Mouse (Mus musculus): ENCODE results near the gene Rad51b.
A peak's percentile ranks its signal among the peaks of the same experiment; 100 is the strongest.
"Not testable (repeated sequence)": the region's sequence is repeated elsewhere in the genome, so short reads cannot be mapped to it uniquely, and the experiment has no call there.

Rad51b gene

DNA sequence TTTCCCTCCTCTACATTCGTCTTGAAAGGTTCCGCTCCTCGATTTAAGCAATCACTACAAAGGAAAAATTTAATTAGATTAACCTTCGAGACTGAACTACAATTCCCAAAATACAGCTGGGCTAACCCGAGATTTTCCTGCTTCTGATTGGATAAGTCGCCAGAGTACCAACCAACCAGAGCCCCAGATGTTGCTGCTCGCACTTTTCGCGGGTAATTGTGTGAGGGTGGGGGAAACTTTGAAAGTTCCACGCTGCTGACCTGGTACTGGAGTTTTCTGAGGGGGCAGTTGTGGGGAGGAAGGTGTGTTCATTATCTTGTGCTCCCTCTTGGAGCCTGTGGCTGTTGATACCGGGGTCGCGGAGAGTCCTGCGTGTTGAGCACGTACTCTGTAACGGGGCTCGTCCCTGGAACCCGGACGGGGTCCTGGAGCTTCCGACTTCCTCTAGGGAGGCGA lies at the start of gene Rad51b:
Gene Rad51b (plus strand): TSS at position 162 of the 456 bp plus-strand sequence.
- peak; percentile 50 to 62 for DNase-seq (ENCODE audit: low spot score in 2 of 2)

DNA sequence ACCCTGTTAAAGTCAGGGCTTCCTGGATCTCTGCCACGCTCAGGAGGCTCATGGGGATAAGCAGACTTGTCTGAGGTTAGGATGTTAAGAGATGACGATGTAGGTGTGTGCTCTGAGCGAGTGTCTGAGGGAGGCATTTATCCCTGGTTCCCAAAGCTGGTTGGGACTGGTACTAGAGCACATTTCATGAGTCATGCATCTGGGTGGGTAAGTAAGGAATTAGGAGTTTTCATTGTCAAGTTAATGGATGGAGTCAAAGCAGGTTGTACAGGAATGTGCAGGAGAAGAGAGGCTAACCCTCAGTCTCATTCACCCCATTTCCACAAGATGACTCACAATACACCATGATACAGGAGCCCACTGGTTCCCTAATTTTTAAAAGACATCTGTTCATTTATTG lies 49.0 kb upstream of the Rad51b start:
- no peak for DNase-seq (ENCODE audit: low spot score in 2 of 2)

DNA sequence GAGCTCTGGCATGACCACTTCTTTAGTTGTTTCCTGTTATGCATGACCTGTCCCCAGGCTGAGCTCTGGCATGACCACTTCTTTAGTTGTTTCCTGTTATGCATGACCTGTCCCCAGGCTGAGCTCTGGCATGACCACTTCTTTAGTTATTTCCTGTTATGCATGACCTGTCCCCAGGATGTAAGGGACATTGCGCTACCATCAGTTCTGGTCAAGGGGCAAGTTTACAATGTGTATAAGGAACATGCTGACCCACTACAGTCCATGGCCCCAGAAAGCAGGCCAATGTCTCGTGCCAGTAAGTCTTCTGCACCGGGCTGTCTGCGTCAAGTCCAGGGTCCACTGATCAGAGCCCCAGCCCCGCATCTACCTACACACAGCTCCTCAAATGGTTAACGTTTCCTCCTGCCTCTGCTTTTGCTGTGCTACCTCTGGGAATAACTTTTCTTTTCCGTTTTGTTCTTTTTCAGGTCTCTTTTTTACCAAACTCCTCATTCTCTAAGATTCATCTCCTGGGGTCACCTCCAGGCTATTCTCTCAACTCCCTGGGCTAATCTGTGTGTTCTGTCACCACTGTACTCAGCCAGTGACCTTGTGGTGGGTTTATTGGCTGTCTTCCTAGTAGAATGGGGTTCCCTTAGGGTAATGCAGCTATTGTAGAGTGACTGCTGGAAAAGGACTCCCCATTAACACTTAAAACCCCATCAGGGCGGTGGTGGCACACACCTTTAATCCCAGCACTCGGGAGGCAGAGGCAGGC lies 43.6 kb upstream of the Rad51b start:
- no peak for DNase-seq (ENCODE audit: low spot score in 2 of 2)

DNA sequence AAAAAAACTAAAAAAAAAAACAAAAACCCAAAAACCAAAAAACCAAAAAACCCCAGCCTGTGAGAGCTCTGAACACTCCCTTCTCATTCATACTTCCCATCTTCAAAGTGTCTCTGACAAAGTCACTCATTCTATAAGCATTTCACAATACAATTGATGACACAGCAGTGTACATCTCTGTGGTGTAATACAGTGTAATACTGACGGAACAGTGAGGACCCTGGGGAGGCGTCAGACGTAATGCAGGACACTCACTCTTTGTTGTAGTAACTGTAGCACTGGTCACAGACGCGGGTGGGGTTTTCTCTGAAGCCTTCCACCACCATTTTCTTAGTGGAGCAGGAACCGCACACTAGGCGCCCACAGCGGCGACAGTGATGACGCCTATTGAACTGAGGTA lies 42.1 kb upstream of the Rad51b start:
- no peak for DNase-seq (ENCODE audit: low spot score in 2 of 2)

DNA sequence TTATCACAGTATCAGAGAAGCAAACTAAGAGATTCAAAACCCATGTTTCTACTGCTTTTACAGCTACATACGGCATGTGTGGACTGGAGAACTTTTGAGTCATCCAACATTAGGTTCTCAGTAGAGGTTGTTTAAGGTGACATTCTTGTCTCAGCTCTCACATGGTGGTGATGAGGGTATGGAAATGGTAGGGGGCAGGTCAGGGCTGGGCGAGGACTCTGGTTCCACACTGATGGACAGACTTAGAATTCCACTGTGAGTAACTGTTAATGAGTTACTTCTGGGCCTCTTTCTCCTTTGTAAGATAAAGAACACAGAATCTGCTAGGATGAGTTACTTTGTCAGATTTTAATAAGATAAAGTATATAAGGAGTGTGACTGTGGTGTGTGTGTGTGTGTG lies 36.9 kb upstream of the Rad51b start:
- no peak for DNase-seq (ENCODE audit: low spot score in 2 of 2)

DNA sequence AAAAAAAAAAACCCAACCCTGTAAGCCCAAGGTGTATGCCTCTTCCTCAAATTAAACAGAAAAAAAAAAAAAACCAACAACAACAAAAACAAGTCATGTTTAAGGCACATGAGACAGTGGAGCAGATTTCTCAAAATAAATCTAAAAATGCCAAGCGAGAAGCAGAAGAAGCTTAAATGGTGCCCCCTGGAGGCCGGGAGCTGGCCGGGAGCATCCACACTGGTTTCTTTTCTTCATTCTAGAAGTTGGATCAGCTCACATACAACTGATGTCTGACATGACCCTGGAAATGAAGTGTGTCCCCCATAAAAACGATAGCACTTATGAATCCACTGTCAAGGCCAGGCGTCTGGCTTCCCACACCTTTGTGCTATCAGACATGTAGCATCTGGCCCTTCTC lies 36.0 kb upstream of the Rad51b start:
- peak in 1 of 2 experiments; percentile 3 for DNase-seq (ENCODE audit: low spot score in 2 of 2)

DNA sequence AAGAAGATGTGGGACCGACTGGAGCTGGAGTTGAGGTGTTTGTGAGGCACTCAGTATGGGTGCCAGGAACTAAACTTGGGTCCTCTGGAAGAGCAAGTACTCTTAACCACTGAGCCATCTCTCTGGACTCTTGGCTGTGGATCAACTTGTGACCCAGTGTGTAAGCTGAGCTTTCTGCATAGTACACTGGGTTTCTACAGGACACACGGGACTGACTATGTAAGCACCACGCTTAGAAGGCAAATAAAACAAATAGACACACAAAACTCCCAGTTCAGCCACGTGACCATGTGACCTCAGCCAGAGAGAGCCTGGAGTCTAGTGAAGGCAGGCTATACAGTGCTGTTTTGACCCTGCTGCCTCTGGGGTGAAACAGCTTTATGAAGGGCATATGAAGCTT lies 24.5 kb upstream of the Rad51b start:
- DNase-seq (ENCODE audit: low spot score in 2 of 2): no peak

DNA sequence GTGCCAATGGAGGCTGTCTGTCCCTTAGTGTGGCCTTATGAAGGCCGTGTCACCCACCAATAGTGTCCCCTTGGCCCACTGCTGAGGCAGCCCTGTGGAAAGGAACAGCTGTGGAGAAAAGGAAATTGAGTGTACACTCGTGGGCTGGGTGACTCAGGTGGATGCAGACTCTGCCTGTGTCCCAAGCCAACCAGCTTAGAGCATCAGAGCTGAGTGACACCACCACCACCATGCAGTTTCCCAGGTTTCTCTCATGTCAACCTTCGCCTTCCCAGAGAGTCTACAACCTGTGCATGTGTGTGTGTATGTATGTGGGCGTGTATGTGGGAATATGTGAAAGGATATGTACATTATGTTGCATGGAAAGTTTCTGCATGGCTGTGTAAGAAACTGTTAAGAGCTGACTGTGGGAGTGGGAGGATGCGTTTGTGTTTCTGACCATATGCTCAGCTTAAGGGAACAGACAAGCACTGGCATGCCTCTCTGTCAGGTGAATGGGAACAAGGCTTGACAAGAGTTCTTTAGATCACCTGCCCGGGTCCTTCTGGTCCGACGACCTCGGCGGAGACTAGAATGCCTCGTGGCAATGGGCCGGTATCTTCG lies 17.5 kb upstream of the Rad51b start:
- DNase-seq (ENCODE audit: low spot score in 2 of 2): no peak

DNA sequence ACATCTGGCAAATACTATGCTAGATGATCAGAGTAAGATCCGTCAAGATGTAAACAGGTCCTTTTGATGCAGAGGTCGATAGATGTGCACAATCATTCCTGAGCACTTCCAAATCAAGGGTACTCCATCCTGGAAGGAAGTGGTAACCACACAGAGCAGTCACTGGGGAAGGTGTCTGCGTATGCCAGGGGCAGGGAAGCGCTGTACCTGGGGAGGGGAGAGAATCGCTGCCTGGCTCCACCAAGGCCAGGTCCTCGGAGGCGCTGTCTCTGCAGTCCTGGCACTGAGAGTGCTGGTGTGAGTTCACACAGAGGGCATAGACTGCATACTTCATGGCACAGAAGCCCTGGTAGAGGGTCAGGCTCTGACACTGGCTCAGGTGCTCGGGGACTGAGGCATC lies 14.5 kb upstream of the Rad51b start:
- no peak for DNase-seq (ENCODE audit: low spot score in 2 of 2)

DNA sequence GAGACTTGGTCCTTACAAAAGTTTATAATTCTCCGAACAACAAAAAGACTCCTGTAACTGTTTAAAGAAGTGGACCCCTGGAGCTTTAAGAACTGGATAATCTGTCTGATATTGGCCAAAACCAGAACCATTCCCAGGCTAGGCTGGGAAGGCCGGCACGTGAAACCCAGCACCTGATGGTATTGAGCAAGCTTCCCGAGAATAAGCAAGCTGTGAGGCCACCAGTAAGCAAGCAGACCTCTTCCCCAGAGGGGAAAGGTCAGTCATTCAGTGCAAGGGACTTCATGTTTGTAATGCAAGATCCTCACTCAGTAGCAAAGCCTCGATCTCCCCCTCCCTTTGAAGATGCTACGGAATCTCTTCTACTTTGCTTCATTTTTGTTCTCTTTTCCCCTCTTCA lies 4.2 kb upstream of the Rad51b start:
- no peak for DNase-seq (ENCODE audit: low spot score in 2 of 2)

DNA sequence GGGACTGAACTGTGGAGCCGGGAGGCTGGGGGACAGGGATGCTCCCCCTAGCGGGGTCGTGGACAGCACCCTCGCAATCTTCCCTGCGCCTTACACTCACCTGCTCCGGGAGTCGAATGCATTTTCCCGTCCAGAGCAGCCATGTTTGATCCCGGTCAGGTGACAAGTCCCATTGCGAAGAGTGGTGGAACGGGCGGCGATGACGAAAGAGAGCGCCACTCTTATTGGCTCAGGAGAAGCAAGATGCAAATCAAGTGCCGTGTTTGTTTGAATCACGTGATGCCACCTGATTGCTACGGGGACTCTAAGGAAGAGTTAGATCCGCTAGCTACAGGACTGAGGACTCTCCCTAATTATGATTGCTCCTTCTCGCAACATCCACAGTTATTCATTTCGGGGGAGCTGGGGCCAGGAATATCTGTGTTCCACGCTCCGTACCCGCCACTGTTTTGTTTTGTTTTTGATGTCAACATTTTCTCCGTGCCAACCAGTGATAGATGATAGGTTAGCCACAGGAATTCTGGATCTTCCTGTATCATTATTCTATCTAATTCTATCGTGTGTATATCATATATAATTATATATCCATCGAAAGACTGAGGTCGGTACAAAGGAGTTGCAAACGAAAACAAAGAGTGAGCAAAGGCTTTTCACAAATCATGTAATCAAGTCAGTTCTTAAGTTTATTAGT lies 811 bp upstream of the Rad51b start, which contains the start of gene Zfyve26:
Gene Zfyve26 (minus strand): TSS at position 179 of the 691 bp plus-strand sequence.
- DNase-seq (ENCODE audit: low spot score in 2 of 2): peak; percentile 73 to 82

DNA sequence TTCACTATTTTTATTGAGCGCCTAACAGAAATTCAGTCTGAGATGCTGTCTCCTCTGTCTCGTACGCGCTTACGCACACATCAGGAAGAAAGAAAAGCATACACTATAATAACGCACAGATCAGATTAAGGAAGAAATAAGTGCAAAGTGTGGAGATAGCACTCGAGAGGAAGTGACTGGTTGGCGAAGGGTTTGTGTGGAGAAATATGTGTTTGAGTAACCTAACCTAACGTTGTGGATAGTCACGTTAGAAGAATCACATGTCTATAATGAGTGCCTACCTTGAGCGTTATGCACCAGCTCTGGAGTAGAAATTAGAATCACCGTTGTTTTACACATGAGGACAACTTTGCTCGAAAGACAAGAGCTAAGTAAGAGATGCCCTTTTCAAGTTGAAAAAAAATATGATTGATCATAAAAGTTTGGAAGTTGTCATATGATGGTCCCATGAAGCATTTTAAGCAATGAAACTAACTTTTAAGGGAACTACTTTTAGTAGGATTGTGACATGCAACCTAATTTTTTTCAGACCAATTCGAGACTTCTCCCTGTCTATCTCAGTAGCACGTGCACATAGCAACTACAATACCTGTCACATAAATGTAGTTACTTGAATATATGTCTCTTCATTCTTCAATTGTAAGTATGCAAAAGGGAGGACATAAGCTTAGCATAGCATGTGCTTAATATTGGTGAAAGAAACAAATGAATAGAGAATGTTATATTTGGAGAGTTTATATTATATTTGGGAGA lies 978 bp downstream of the Rad51b start:
- DNase-seq (ENCODE audit: low spot score in 2 of 2): no peak

DNA sequence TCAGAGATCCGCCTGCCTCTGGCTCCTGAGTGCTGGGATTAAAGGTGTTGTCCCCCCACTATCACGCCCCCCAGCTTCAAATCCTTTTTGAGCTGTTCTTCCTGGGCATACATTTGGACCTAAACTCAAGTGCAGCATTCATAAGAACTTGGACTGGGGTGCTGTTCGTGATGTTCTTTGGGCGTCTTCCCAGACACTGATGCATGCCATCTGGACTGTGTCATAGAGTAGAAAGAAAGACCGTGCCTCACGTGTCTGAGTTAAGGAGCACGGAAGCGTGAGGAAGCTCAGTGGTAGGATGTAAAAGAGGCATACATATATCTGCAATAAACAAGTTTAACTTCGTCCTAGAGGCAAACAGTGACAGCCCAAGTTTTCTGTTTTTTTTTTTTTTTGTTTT lies 4.7 kb downstream of the Rad51b start:
- no peak for DNase-seq (ENCODE audit: low spot score in 2 of 2)

DNA sequence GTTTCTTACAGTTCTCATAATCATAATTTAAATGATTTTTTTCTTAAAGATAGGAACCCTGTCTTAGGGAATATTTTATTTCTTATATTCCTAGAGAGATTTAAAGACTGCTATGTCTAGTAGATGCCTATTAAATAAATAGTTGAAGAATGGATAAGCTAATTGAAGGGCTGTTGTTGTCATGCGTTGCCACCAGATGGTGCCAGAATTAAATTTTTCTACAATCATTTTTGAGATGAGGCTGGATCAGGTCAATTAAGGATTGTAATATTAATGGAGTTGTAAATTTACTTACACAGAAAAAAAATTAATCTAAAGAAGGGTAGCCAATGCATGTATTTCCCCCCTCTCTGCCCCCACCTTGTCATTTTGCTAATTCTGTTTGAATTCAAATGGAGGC lies 8.0 kb downstream of the Rad51b start:
- no peak for DNase-seq (ENCODE audit: low spot score in 2 of 2)

DNA sequence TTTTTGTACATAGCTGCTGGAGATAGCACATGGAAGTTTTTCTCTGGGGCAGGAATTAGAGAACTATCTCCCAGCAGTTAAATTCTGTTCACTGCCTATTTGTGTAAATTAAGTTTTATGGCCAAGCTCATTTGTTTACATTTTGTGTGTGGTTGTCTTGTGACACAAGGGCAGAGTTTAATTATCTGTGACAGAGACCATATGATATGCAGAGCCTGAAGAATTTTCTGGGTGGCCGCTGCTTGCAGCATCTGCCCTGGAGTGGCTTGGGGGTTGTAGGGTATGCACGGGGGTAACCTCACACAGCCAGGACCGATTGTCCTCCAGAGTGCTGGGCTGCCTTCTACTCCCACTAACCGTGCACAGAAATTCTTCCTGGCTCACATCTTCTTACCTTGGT lies 8.9 kb downstream of the Rad51b start:
- DNase-seq (ENCODE audit: low spot score in 2 of 2): no peak

DNA sequence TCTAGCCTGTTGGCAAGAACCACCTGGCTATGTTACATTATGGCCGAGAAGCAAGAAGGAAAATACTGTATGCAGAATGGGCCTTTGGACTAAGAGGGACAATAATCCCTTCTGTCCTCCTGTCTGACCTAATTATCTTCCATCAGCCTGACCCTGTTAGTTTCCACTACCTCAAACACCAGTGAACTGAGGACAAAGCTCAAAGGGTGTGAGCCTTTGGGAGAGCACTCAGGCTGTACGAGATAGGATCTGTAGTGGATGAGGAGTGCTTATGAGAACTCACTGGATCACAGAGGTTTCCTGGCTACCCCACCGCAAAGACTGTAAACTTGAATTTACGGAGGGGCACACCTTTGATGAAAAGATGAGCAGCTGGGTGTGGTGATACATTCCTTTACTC lies 16.6 kb downstream of the Rad51b start:
- DNase-seq (ENCODE audit: low spot score in 2 of 2): no peak

DNA sequence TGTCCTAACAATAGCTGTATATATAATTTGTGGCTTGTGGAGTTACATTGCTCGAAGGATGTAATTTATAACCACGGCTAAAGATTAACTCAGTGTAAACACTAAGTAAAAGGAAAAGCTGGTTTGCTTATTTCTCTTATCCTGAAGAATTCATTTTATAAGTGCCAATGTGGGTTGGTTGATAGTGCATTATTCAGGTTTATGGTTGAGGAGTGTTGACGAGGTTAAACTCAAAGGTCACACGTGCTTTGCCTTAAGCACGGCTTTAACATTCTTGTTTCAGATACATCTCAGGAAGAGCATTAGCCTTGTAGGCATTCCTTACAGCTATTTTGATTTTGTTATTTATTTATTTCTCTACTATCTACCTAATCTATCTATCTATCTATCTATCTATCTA lies 20.3 kb downstream of the Rad51b start:
- no peak for DNase-seq (ENCODE audit: low spot score in 2 of 2)

DNA sequence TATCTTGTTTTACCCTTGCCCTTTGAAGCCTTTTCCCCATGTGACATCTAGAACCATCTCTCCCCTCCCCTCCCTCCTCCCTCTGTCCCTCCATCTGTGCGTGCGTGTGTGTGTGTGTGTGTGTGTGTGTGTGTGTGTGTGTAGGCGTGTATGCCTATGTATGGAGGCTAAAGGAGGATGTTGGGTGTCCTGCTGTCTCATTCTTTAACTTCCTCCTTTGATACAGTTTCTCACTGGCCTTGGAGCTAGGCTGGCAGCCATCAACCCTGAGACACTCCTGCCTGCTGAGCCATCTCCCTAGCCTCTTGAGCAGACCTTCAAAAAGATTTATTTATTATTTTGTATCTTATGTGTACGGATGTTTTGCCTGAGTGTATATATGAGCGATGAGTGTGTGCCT lies 23.8 kb downstream of the Rad51b start:
- no peak for DNase-seq (ENCODE audit: low spot score in 2 of 2)

DNA sequence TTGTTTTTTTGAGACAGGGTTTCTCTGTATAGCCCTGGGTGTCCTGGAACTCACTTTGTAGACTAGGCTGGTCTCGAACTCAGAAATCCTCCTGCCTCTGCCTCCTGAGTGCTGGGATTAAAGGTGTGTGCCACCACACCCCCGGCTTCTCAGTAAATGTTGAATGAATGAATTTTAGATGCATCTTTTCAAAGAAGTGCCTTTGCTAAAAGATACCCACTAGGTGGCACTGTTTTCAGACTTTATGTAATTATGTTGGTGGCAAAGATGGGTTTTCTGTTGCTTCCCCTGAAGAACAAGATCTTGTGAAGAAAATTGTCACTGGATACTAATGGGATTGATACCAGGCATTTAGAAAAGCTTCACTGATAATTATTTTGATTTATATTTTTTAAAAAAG lies 25.5 kb downstream of the Rad51b start:
- DNase-seq (ENCODE audit: low spot score in 2 of 2): not testable (repeated sequence)

DNA sequence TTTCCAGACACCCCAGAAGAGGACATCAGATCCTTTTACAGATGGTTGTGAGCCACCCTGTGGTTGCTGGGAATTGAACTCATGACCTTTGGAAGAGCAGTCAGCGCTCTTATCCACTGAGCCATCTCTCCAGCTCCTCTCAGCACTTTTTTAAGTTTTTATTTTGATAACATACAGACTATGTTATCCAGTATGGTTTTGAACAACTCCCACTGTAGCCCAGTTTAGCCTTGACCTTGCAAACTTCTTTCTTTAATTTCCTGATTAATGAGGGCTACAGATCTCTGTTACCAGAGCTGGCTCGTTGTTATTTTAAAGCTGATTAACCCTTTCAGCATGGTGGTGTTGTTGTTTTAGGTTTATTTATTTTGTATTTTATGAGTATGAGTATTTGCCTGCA lies 29.2 kb downstream of the Rad51b start:
- DNase-seq (ENCODE audit: low spot score in 2 of 2): no peak

DNA sequence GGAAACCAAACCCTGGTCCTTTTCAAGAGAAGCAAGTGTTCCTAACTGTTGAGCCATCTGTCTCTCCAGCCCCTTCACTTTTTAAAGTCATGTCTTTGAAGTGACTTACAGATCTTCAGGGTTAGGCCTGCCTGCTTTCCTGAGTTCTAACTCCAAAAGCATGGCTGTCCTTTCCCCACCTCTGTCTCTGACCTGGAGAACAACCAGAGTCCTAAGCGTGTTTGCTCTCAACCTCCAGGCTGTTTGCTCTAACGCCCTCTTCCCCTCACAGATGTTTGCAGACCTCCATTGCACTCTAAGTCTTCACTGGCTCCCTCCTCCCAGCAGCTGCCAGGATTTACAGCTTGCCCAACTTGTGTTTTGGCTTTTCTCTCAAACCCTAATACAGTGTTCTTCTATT lies 29.7 kb downstream of the Rad51b start:
- DNase-seq (ENCODE audit: low spot score in 2 of 2): no peak

DNA sequence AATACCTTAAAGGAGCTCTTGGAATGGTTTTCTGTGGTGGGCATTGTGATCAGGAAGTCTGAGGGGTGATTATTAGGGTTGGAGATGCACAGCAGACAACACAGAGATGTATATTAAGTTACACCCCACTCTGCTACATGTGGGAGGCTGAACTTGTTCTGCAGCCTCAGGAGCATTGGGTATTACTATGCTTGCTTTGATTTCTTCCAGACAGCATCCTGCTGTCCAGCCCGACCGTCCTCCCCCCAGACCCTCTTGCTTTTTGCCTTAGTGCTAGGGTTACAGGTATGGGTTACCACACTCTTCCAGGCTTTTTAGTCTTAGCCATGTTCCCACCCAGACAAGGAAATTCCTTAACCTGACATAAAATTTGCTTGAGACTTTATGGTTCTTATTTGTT lies 30.8 kb downstream of the Rad51b start:
- DNase-seq (ENCODE audit: low spot score in 2 of 2): no peak

All from spleen, postnatal 14 days (tissue).